Mouse (Mus musculus) cerebellum, adult 2 months (tissue): ENCODE measurements at regions not wholly inside any gene's neighbourhood (a gene's known extent, or its start where the extent isn't known, plus 50 kb on each side); places are given as distances from the start of the nearest gene placed in this dataset.

Source experiments
- CTCF ChIP-seq: fragments of 200-500 bp; IDR thresholded peaks from 2 replicates; pipeline ENCODE4 v1.5.1; 2011; ENCODE audit warnings: low read depth, mild to moderate bottlenecking, control low read depth, low read length, moderate library complexity, borderline replicate concordance; ENCODE audit not compliant: insufficient read depth
- POLR2A ChIP-seq: fragments of 200-500 bp; IDR thresholded peaks from 2 replicates; pipeline ENCODE4 v1.6.1; 2011; ENCODE audit warnings: low read length, control low read depth, borderline replicate concordance; ENCODE audit not compliant: insufficient read depth

DNA sequence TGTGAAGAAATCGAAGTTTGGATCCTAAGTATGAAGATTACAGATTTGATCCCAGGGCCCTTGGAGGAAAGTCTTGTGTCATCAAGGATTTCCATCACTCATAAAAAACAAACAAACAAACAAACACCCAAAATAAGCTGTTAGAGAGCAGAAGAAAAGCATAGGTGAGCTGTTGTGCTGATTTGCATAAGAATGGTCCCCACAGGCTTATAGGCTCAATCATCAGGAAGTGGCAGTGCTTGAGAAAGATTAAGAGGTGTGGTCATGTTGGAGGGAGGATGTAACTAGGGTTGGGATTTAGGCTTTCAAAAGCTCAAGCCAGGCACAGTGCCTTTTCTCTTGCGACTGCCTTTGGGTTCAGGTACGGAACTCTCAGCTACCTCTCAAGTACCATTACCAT, 205.1 kb downstream of the Gm10260 start:
- TF ChIP-seq POLR2A (no peak), CTCF (no peak)
